Mouse (Mus musculus) right cerebral cortex, postnatal 4 days (tissue): ENCODE data around the gene Prickle4.

Experiments used
- DNase-seq: peaks from one replicate; pipeline ENCODE4 v3.0.0-alpha.2; 2022

The Prickle4 gene

DNA sequence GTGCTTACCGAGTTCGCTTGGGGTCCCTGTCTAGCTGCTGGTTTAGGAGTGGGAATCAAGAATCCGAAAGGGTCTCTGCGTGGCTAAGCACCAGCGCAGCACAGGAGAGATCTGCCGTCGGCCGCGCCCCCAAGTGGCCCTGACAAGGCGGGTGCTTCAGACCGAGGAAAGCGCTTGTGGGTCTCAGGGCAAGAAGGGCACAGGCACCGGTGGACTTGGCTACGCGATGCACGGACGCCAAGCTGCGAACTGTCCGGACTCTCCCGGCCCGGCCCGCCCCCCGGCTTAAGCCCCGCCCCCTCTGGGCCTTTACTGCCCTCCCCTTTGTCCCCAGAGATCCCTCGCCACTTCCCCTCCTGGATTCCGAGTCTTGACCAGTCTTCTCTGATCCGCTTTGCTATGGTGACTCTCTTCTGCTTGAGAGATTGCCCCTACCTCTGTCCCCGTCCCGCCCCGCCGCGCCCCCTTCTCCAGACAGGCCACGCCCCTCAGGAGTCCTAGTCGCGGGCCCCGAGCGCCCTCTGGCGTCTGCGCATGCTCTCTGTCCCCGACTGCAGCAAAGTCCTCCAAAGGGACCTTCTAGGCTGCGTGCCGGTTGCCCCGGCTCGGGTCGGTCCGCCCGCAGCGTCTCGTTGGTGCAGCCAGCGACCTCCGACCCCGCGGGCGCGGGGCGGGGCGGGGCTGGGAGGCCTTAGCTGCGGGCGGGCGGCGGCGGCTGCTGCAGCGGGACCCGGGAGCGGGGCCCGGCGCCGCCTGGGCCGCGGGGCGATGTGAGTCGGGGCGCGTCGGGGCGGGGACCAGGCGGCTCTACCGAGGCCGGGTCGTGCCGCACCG, at the start of gene Prickle4:
Gene Prickle4, minus strand, starts transcription at position 234 of the 834 bp plus-strand sequence.
- DNase-seq: peak; percentile 99

DNA sequence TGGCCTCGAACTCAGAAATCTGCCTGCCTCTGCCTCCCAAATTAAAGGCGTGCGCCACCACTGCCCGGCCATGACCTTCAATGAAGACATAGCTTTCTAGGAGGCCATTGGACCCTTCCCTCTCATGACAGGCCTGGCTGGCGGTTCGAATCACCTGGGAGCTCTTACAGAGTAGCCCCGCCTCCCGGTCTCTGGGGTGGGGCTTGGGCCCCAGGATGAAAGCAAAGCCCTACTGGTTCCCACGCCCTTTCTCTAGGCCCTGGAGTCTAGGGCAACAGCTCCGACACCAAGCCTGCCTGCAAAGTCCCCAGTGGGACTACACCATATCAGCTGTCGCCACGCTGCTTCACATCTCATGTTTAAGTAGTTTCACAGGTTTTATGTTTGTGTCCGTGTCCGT, 49.5 kb upstream of the Prickle4 start:
- no peak for DNase-seq

DNA sequence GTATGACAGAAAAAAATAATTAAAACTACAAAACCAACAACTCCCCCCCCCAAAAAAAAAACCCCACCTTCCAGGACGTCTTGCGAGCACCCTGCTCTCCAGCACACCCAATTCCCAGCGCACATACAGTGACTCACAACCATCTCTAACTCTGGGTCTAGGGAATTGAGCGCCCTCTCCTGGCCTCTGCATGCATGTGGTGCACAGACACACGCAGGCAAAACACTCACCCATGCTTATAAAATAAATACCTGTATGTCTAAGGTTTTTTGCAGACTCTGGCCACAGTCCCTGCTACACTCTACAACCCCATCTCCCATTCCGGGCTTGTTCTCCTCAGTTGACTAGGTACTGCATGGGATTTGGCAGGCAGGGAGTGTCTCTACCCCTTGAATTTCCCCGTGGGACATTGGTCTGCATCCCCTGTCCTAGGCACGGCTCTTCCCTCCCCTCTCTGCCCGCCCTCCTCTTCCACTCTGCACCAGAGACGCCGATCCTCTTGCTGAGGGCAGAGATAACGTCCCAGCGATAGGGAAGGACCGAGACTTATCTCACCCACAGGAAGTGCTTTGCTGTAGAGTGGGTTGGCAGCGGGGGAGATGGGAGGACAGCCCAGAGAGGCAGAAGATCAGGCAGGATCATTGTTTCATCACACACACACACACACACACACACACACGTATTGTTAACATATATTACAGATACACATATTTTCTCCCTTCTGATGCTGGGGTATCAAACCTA, 48.6 kb upstream of the Prickle4 start:
- no peak for DNase-seq

DNA sequence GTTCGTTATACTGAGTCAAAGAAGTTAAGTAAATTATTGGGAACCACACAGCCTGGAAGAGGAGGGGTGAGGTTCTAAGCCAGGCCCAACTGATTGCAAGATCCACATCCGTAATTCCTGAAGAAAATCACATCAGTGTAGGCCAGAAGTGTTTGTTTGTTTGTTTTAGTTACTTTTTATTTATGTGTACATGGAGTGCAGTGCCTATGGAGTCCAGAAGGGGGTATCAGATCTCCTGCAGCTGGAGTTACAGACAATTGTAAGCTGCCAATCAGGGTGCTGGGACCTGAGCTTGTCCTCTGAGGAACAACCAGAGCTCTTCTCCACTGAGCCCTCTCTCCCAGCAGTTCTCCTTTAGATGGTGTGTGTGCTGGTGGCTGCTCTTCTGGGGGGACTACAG, 45.6 kb upstream of the Prickle4 start:
- no peak for DNase-seq

DNA sequence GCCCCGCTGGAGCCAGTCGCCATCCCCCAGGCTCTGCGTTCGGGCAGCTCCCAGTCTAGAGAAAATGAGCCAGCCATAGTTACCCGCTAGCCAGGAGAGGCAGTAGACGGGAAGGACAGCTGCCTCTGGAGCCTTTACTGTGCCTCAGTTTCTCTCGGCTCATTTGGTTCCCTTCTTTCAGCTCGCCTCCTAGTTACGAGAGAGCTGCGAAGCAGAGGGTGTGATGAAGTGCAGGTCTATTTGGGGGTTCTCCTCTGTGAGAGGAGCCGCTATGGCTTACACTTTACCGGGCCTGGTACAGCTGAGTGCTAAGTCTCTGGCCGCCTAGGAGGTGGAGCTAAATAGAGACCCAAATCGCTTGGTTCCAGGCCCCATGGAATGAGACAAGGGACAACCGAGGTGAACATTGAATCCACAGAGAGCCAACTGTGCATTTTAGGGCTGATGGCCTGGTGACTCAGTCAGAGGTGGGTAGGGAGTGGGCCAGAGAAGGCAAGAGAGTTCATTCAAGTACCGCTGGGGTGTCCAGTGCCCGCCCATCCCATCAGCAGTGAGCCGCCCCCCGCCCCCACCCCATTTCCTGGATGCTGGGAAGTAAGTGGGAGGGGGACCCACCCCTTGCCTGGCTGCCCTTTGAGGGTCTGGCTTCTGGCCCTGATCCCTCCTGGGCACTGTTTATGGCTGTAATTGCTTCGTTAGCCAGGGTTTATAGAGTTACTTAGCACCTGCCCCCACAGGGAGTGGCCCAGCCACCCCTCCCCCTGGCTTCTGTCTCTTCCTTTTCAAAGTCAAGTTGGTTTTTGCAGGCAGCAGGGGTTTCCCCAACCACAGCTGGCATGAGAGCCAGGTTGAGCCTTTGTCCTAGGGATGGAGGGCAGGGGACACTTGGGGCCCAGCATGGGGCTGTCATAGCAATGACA, 44.6 kb upstream of the Prickle4 start:
- DNase-seq: no peak

DNA sequence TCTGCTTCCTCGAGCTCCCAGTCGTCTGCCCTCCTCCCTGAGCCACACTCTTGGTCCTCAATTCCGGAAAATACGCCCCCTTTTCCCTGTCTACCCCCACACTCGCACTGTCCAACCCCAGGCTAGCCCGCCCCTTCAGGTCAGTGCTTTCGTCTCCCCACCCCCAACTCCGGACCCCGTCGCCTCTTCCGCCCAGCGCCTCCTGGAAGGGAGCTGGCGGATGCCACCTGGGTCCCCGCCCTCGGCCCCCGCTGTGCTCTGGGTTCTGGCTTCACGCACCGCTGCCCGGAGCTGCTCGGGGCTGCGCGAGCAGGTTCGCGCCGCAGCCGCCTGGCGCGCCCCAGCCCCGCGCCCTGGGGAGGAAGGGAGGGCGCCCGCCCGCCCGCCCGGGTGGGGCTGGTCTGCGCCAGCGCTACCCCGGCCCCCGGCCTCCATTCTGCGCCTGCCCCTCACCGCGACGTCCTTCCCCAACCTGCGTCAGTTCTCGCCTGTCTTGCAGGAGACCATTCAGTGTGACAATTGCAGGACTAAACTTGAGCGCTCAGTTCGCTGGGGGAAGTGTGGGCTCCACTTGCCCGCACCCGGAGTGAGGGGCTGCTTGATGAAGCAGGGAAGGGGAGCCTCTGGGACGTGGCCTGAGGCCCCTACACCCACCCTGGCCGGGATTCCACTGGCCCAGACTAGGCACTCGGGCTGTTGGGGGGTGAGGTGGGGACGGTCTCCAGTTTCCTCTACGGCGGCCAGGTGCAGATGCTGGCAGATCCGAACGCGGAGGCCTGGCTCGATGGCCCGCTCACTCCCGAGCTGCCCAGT, 43.7 kb upstream of the Prickle4 start:
- DNase-seq: peak; percentile 14

DNA sequence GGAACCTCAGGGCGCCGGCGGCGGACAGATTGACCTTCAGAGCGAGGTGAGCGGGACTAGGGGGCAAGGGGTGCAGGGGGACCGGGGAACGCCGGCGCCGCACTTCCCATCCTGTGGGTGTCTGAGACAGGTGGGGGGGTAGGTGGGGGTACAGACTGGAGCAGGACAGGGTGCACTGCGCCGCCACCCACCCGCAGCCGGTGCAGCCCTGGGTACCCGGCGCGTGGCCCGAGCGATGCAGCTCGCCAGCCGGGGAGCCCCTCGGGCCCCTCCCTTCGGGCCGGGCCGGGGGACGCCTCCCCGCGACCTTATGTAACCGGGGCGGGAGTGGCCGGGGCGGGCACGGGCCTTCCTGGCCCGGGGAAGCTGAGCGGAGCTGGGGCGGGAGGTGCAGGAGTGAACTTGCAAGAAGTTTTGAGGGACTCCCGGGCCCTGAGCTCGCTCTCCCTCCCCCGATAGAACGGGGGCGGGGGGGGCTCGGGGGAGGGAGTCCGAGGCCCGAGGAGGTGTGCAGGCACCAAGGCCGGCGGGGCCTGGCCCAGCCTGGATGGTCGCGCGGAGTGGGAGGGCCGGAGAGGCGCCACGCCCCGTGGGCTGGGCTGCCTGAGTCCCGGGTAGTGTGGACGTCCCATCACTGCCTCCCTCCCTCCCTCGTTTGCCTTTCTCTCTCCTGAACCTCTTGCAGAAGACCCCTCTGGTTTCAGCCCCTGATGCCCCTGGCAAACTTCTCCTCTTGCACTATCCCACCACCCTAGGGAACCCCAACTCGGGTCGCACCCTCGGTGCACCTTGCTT, 42.9 kb upstream of the Prickle4 start:
- DNase-seq: peak; percentile 45

DNA sequence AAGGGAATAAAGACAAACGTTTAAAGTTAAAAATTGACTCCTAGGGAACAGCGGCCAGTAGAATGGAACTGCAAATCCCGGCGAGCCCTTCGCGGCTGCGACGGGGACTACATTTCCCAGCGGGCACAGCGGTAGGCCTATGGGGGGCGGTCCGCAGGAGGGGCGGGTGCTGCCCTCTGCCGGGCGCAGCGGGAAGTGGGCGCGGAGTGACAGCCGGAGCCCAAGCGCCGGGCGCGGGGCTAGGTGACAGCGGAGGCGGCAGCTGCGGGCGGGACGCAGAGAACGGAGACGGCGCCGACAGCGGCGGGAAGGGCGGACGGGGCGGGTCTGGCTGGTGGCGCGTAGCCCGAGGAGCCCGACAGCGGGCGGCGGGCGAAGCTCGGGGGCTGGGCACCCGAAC, 42.3 kb upstream of the Prickle4 start, which contains the start of gene Tfeb:
Gene Tfeb, plus strand, starts transcription at position 175 of the 400 bp plus-strand sequence.
- peak; percentile 99 for DNase-seq

DNA sequence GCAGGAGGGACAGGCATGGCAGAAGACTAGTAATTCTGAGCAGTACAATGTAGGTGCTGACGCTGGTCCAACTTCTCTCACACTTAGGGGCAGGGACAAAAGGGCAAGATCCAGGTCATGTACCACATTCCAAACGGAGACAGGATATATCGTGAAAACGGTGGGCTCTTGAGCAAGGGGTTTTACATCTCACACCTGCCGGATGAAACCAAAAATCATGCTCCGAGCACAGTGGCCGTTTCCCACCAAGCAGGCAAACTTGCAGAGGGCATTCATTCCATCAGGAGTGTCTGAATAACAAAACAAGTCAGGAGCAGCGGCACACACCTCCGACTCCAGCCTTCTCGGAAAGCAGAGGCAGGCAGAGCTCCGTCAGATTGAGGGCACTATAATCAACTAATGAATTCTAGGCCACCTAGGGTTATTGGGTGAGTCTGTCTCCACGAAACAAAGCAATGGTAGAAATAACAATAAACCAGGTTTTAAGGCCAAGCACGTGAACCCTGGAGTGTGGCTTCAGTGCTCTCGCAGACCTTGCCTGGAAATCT, 41.1 kb upstream of the Prickle4 start:
- DNase-seq: no peak

DNA sequence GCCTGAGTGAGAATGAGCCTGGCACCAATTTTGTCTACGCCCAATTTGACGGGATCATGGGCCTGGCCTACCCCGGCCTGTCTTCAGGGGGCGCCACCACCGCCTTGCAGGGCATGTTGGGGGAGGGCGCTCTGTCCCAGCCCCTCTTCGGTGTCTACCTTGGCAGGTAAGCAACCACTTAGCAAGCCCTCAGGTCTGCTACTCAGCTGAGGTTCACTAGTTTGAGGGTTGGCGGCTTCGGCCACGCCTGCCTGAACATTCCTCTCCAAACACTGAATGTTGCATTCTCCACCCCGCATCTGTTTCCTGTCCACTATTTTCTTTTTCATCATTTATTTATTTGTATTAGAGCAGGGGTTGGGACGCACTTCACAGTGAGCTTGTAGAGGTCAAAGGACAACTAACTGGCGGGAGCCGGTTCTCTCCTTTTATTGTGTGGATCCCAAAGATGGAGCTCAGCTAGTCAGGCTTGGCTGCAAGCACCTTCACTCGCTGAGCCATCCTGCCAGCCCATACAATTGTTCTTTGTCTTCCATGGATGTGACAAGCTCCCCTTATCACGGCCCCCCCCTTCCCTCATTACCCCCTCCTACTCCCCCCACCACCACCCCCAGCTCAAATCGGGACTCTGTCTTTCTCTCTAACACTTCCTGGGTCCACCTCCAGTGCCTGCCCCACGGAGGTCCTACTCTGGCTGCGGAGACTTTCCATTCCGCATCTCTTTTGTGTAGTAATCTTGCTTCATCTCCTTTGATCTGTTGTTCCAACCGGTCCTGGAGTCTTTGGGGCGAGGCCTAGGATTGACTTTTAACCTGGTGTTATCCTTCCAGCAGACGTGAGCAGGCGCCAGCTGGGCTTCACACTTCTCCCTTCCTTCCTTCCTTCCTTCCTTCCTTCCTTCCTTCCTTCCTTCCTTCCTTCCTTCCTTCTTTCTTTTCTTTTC, 36.4 kb upstream of the Prickle4 start:
- DNase-seq: no peak

DNA sequence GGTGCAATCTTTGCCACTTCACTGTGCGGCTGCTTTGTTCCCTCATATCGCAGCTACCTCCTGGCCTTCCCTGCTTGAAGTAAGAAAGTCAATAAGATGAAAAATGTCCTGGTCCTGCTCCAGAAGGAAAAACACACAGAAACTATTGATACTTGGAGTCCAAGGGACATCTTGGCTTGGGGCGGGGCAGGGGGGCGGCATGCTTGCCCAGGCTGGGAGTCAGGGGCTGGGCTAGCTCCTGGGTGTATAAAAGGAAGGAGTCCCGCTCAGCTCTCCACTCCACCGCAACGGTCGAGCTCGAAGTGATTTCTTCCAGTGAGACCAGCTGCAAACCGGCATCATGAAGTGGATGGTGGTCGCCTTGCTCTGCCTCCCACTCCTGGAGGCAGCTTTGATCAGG, 32.0 kb upstream of the Prickle4 start, which contains the start of gene Pgc:
Gene Pgc, plus strand, starts transcription at position 277 of the 400 bp plus-strand sequence.
- DNase-seq: no peak

DNA sequence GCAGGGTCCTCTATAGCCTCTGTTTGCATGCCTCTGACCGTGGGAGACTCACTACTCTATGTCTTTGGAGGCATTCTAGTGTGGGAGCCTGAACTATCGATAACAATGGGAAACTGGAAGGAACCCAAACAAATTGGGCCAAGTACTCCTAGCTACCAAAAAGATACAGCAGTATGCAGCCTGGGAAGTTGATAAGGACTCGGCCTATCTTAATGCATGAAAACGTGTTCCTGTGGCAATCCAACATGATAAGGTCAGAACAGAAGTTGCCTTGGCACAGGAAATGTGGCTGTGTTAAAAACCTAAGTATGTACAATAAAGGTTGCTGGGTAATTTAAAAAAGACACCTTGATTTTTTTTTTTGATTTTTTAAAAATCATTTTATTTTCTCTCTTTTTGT, 26.6 kb upstream of the Prickle4 start:
- DNase-seq: no peak

DNA sequence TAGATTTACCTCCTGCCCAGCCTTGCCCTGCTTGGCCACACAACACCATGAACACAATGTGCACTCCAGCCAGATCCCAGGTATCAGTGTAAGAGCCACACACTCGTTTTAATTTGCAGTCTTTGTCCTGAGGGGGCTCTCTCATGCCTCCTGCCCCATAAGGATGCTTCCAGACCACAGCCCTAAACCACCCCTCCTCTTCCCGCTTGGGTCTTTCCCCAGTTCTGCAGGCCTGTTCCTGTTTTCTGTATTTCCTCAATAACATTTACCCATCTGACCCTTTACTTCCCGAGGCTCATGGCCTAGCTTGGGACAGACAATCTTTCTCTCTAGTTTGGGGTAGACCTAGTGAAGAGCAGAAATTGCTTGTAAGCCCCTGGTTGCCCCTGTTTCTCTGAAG, 20.5 kb upstream of the Prickle4 start:
- DNase-seq: no peak

DNA sequence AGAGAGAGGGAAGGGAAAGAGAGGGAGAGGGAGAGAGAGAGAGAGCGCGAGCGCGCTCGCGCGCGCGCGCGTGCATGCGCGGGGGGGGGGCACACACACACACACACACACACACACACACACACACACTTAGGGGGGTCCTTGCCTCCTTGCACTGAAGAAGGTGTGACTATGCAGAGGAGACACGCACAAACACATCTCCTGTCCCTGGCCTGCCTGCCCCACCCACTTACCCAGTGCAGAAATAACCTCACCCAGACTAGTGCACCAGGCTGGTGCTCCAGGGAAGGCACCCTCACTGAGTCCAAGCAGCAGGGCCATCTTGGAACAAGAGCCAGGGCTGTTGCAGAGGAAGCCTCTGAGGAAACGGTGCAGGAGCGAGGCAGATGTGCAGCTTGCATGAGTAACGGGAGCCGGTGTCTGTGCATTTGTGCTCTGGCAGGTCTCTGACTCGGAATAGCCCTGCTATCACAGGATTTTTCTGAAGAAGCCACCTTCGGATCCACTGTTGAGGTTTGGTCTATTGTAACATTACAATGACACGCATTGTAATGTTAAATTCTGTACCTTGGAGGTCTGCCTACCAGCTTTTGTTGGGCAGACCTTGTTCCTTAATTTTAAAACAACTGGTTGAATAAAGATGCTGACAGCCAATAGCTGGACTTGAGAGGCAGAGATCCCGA, 18.5 kb upstream of the Prickle4 start:
- DNase-seq: no peak

DNA sequence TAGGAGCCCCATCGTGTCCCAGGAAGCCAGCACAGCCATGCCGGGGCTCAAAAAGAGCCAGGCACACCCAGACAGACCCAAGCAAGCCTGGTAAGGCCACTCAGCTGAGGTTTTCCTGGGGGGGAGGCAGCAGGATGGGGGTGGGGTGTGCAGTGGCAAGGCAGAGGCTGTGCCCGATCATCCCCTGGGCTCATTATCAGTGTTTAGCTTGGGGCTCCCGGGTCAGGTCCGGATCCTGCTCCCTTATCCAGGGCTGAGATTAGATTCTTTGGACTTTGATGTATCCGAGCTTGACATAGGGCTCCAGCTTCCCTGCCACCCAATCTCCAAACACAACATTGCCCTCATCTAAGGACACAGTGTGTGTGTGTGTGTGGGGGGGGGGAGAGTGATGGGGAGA, 17.3 kb upstream of the Prickle4 start:
- no peak for DNase-seq

DNA sequence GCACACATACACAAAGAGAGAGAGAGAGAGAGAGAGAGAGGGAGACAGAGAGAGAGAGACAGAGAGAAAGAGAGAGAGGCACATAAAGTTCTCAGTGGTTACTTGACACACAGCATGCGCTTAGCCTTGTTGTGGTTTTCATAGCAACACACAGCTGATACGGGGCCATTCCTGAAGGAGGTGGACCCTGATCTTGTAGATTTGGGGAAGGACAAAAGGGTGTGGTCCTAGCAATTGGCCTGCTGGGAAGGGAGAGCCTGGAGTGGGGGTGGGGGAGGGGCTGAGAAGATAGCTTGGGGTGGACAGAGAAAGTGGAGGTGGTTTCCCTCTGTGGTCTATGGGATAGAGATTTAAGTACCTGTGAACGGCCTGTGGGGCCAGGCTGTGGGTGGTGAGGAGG, 15.5 kb upstream of the Prickle4 start:
- DNase-seq: no peak

DNA sequence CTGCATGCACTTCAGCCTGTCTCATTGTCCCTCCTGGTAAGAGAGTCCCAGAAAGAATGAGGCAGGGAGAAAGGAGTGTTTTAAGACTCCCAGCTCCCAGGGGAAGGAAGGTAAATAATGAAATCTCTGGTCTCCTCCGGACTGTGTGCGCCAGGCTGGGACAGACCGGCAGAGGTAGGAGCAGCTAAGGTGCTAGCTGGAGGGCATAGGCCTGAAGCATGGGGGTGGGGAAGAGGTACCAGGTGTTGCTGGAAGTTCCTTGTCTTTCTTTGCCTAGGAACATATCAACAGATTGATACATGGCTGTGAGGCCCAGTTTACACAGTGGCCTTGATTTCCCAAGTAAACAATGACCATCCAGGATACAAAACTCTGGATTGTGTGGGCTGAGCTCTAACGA, 14.4 kb upstream of the Prickle4 start:
- DNase-seq: no peak

DNA sequence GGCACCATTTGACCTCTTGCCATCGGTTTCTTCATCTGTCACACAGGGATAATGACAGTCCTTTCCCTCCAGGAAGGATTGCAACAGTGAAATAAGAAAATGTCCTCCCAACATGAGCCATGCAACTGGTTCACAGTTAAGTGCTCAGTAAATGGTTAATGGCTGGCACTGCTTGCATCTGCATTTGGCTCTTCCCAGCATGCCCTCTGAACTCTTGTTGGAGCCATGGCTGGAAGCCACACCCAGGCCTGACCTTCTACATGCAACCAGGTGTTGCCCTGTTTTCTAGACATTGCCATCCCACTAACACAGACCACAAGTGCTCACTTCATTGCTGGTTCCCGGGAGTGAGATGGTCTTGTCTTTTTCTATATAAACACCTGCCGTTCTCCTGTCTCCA, 13.4 kb upstream of the Prickle4 start:
- no peak for DNase-seq

DNA sequence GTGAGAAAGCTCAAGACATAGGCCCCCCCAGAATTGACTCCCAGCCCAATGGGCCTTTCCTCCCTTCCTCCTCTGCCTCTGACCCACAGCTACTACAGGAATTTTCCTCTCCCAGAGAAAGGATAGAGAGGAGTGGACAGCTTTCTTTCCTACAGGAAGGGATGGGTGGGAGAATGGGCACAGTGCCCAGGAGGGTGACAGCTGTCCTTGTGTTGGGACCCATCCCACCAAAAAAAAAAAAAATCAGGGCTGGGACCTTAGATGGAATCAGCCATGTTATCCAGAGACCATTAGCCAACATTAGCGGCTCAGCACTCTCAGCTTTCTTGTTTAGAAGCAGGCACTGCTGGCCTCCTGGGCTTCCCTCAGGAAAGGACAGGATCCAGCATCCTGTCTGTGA, 11.7 kb upstream of the Prickle4 start:
- no peak for DNase-seq
